Mouse (Mus musculus): ENCODE results near the gene Pitpnm2. TPM values are rescaled to one million over a fixed set of nuclear protein-coding genes. Genes with fewer than 3 reads are reported as not detected.

Pitpnm2 gene
- polyA plus RNA-seq, 1 experiment from 2014 or later: 3.0 TPM

- Histone ChIP-seq H3K9me3 (no peaks in the 10 kb centered on the region), H3K36me3 (replicated peaks) (0 out of 2 replicates have a peak, but pooled peaks cover 6% of the 10 kb centered on the region), H3K27ac (peak overlapping the region; percentile 80), H3K4me3 (peak overlapping the region; percentile 24; the same call in 1 of the 2 replicates), H3K4me1 (peaks cover 69% of the 10 kb centered on the region), H3K27me3 (ENCODE audit: poor library complexity, severe bottlenecking) (peaks cover 18% of the 10 kb centered on the region)
- DNase-seq (ENCODE audit: extremely low spot score, low spot score): peak; percentile 81
- WGBS: 6% methylated on average over 7 of the region's 7 CpGs
These were observed 72.8 kb downstream of the Pitpnm2 start for GRCm38 (mm10) chr5:124176726-124177132.

GRCm38 (mm10) chr5:124175138-124175537 is 74.4 kb downstream of the Pitpnm2 start:
- peaks cover 18% of the 10 kb centered on the region for H3K27me3 ChIP-seq (ENCODE audit: poor library complexity, severe bottlenecking)
- H3K9me3 ChIP-seq: no peaks in the 10 kb centered on the region
- H3K4me1 ChIP-seq: peaks cover 66% of the 10 kb centered on the region
- H3K36me3 ChIP-seq (replicated peaks): 0 out of 2 replicates have a peak, but pooled peaks cover 6% of the 10 kb centered on the region
- no peak overlapping the region for H3K4me3 ChIP-seq
- WGBS: 69% methylated on average over 4 of the region's 4 CpGs
- H3K27ac ChIP-seq: peak overlapping the region; percentile 58
- DNase-seq (ENCODE audit: extremely low spot score, low spot score): no peak

GRCm38 (mm10) chr5:124173012-124173985 is 76.3 kb downstream of the Pitpnm2 start:
- WGBS: 85% methylated on average over 15 of the region's 15 CpGs
- H3K9me3 ChIP-seq: no peaks in the 10 kb centered on the region
- H3K4me1 ChIP-seq: peaks cover 73% of the 10 kb centered on the region

GRCm38 (mm10) chr5:124172246-124172645 is 77.3 kb downstream of the Pitpnm2 start:
- 83% methylated on average over 4 of the region's 4 CpGs for WGBS
- H3K27ac ChIP-seq: 0 out of 2 replicates have a peak overlapping the region, but pooled peaks have one; percentile 30
- peaks cover 70% of the 10 kb centered on the region for H3K4me1 ChIP-seq
- peaks cover 5% of the 10 kb centered on the region; the same call in 1 of the 2 replicates for H3K27me3 ChIP-seq (ENCODE audit: poor library complexity, severe bottlenecking)
- no peaks in the 10 kb centered on the region for H3K9me3 ChIP-seq
- no peak overlapping the region for H3K4me3 ChIP-seq
- H3K36me3 ChIP-seq (replicated peaks): 0 out of 2 replicates have a peak, but pooled peaks cover 6% of the 10 kb centered on the region
- no peak for DNase-seq (ENCODE audit: extremely low spot score, low spot score)

More at GRCm38 (mm10) chr5:124173012-124173985, 76.3 kb downstream of the Pitpnm2 start:
- H3K27me3 ChIP-seq (ENCODE audit: poor library complexity, severe bottlenecking): peaks cover 10% of the 10 kb centered on the region
- peak overlapping the region; percentile 56 for H3K27ac ChIP-seq
- H3K36me3 ChIP-seq (replicated peaks): 0 out of 2 replicates have a peak, but pooled peaks cover 6% of the 10 kb centered on the region
- no peak overlapping the region for H3K4me3 ChIP-seq
- DNase-seq (ENCODE audit: extremely low spot score, low spot score): no peak

- Histone ChIP-seq H3K4me3 (no peak overlapping the region), H3K36me3 (replicated peaks) (0 out of 2 replicates have a peak, but pooled peaks cover 6% of the 10 kb centered on the region), H3K27me3 (ENCODE audit: poor library complexity, severe bottlenecking) (peaks cover 5% of the 10 kb centered on the region; the same call in 1 of the 2 replicates), H3K27ac (0 out of 2 replicates have a peak overlapping the region, but pooled peaks have one; percentile 30), H3K9me3 (no peaks in the 10 kb centered on the region), H3K4me1 (peaks cover 70% of the 10 kb centered on the region)
- no peak for DNase-seq (ENCODE audit: extremely low spot score, low spot score)
- WGBS: 83% methylated on average over 9 of the region's 9 CpGs
These were observed 77.8 kb downstream of the Pitpnm2 start for GRCm38 (mm10) chr5:124171781-124172180.

GRCm38 (mm10) chr5:124169224-124169621 is 80.3 kb downstream of the Pitpnm2 start:
- H3K36me3 ChIP-seq (replicated peaks): 0 out of 2 replicates have a peak, but pooled peaks cover 6% of the 10 kb centered on the region
- H3K4me3 ChIP-seq: no peak overlapping the region
- WGBS: 84% methylated on average over 3 of the region's 3 CpGs
- peaks cover 3% of the 10 kb centered on the region; the same call in 1 of the 2 replicates for H3K27me3 ChIP-seq (ENCODE audit: poor library complexity, severe bottlenecking)
- H3K4me1 ChIP-seq: peaks cover 74% of the 10 kb centered on the region
- no peak for DNase-seq (ENCODE audit: extremely low spot score, low spot score)
- H3K27ac ChIP-seq: no peak overlapping the region
- no peaks in the 10 kb centered on the region for H3K9me3 ChIP-seq

GRCm38 (mm10) chr5:124168428-124169223 is 80.9 kb downstream of the Pitpnm2 start:
- WGBS: 91% methylated on average over 12 of the region's 12 CpGs
- H3K27ac ChIP-seq: no peak overlapping the region
- H3K9me3 ChIP-seq: no peaks in the 10 kb centered on the region
- H3K36me3 ChIP-seq (replicated peaks): 0 out of 2 replicates have a peak, but pooled peaks cover 6% of the 10 kb centered on the region
- no peaks in the 10 kb centered on the region for H3K27me3 ChIP-seq (ENCODE audit: poor library complexity, severe bottlenecking)
- no peak for DNase-seq (ENCODE audit: extremely low spot score, low spot score)
- peaks cover 74% of the 10 kb centered on the region for H3K4me1 ChIP-seq
- H3K4me3 ChIP-seq: no peak overlapping the region

DNA sequence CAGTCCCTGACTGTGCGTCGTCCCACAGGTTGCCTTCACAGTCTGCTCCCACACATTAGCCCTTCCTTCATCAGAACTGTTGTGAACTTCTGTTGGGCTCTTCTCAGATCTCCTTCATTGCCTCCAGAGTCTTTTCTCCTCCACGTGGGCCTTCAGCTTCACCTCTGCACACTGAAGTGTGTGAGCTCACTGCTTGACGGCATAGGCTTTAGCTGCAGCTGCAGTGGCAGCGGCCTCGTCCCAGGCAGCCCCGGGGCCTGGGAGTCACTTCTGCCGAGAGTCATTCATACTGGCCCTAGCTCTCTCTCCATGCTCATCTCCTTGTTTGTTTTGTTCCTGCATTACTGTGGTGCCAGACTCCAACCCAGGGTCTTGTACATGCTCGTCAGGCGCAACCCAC is 81.9 kb downstream of the Pitpnm2 start:
- H3K27ac ChIP-seq: 0 out of 2 replicates have a peak overlapping the region, but pooled peaks have one; percentile 54
- H3K9me3 ChIP-seq: no peaks in the 10 kb centered on the region
- DNase-seq (ENCODE audit: extremely low spot score, low spot score): no peak
- 0 out of 2 replicates have a peak, but pooled peaks cover 6% of the 10 kb centered on the region for H3K36me3 ChIP-seq (replicated peaks)
- peaks cover 76% of the 10 kb centered on the region for H3K4me1 ChIP-seq
- WGBS: 68% methylated on average over 10 of the region's 10 CpGs
- H3K4me3 ChIP-seq: no peak overlapping the region
- H3K27me3 ChIP-seq (ENCODE audit: poor library complexity, severe bottlenecking): no peaks in the 10 kb centered on the region

DNA sequence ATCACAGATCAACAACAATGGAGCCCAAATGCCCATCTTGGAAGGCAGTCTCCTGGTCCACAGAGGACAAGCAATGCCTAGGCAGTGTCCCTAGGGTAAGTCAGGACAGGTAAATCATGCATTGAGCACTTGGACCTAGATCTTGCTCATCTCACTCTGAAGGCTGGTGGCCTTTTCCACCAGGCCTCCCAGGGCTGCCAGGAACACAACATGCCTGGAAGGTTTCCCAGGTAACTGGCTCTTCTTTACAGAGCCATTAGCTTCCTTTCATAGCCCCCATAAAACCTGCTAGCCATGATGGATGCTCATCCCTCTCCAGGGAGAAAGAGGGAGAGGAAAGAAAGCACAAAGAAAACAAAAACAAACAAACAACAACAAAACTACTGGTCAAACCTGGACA is 82.8 kb downstream of the Pitpnm2 start:
- Histone ChIP-seq H3K36me3 (replicated peaks) (no peaks in the 10 kb centered on the region), H3K9me3 (no peaks in the 10 kb centered on the region), H3K4me3 (no peak overlapping the region), H3K27ac (peak overlapping the region; percentile 63; the same call in 1 of the 2 replicates), H3K4me1 (peaks cover 77% of the 10 kb centered on the region), H3K27me3 (ENCODE audit: poor library complexity, severe bottlenecking) (no peaks in the 10 kb centered on the region)
- no peak for DNase-seq (ENCODE audit: extremely low spot score, low spot score)

DNA sequence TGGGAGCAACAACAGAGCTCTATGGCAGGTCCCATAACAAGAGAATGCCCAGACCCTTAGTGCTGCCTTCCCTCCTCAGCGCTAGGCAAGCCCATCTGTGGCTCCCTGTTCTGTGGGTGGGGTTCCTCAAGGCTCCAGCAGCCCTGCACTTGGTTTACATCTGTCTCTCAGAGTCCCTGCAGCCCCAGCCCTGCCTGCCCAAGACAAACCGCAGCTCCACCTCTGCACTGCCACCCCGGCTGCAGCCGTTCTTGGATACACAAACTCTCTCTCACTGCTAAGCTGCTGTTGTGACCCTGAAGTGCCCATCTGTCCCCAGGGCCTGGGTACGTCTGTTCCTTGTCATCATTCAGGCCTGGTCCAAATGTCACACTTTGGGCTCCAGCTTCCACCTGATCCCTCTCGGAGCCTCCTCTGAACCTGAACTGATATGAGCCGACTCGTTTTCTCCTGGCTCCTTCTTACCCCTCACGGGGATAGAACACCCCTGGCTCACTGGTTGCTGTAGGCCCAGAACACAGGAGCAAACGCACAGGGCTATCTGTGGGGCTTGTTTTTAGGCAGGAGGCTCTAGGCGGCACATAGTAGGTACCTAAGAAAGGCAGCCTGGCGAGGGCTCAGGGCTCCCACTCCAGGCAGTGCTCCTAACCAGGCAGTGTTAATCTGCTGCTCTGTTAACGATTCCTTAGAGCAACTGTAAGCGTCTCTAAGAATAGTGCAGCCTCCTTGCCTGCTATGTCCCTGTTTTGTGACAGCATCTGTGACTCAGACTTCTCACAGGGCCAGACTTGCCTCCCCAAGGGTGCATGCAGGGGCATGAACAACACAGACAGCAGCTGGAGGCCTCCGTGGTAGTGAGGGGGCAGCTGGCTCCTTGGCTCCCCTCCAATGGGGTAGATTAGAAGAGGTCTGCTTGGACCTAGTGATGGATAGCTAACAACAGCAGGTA is 83.7 kb downstream of the Pitpnm2 start:
- peak overlapping the region; percentile 61 for H3K27ac ChIP-seq

GRCm38 (mm10) chr5:124163445-124163844 is 86.1 kb downstream of the Pitpnm2 start:
- 84% methylated on average over 11 of the region's 11 CpGs for whole genome bisulfite sequencing
- no peak overlapping the region for H3K4me3 ChIP-seq
- no peaks in the 10 kb centered on the region for H3K27me3 ChIP-seq (ENCODE audit: poor library complexity, severe bottlenecking)
- H3K9me3 ChIP-seq: no peaks in the 10 kb centered on the region
- H3K4me1 ChIP-seq: peaks cover 81% of the 10 kb centered on the region
- DNase-seq (ENCODE audit: extremely low spot score, low spot score): no peak
- peak overlapping the region; percentile 30; the same call in 1 of the 2 replicates for H3K27ac ChIP-seq
- no peaks in the 10 kb centered on the region for H3K36me3 ChIP-seq (replicated peaks)

More for the DNA sequence above, 83.7 kb downstream of the Pitpnm2 start:
- no peaks in the 10 kb centered on the region for H3K36me3 ChIP-seq (replicated peaks)
- DNase-seq (ENCODE audit: extremely low spot score, low spot score): no peak
- peaks cover 76% of the 10 kb centered on the region for H3K4me1 ChIP-seq
- H3K4me3 ChIP-seq: no peak overlapping the region
- H3K9me3 ChIP-seq: no peaks in the 10 kb centered on the region
- no peaks in the 10 kb centered on the region for H3K27me3 ChIP-seq (ENCODE audit: poor library complexity, severe bottlenecking)
- 63% methylated on average over 15 of the region's 15 CpGs for WGBS

Data from forebrain, embryonic 10.5 days (tissue).